Mouse (Mus musculus) liver, embryonic 11.5 days (tissue): ENCODE results near the gene Kcnn3. TPM values are rescaled to one million over a fixed set of nuclear protein-coding genes. Genes with fewer than 3 reads are reported as not detected.
A peak's percentile ranks its signal among the peaks of the same experiment; 100 is the strongest.

Experiments used
- ATAC-seq: fragments of 200-750 bp; cut with Nextera tagmentation; replicated peaks from 2 replicates; pipeline ENCODE4 v1.8.0; 2017; ENCODE audit warnings: moderate number of reproducible peaks, mild to moderate bottlenecking, moderate TSS enrichment, moderate library complexity; ENCODE audit not compliant: low FRiP score
- DNase-seq: peaks from one replicate; pipeline ENCODE4 v3.0.0-alpha.2; 2017; ENCODE audit warnings: low spot score
- H3K27ac ChIP-seq: fragments of 300-500 bp; sonication (generic); 2 replicates; pipeline ENCODE4 v1.5.1; 2014; ENCODE audit warnings: mild to moderate bottlenecking, low read depth, low read length, control low read depth
- H3K27me3 ChIP-seq: fragments of 300-500 bp; sonication (generic); replicated peaks from 2 replicates; pipeline ENCODE4 v1.6.1; 2014; ENCODE audit warnings: low read length, mixed read lengths; ENCODE audit not compliant: control insufficient read depth, insufficient read depth
- H3K36me3 ChIP-seq: fragments of 300-500 bp; sonication (generic); 2 replicates; pipeline ENCODE4 v1.6.1; 2014; ENCODE audit warnings: mild to moderate bottlenecking, low read length, moderate library complexity, mixed read lengths; ENCODE audit not compliant: control insufficient read depth, insufficient read depth
- H3K4me1 ChIP-seq: fragments of 300-500 bp; sonication (generic); replicated peaks from 2 replicates; pipeline ENCODE4 v1.6.1; 2014; ENCODE audit warnings: low read length, mixed read lengths; ENCODE audit not compliant: control insufficient read depth, insufficient read depth
- H3K4me2 ChIP-seq: fragments of 300-500 bp; sonication (generic); 2 replicates; pipeline ENCODE4 v1.6.1; 2014; ENCODE audit warnings: mild to moderate bottlenecking, control low read depth, moderate library complexity
- H3K4me3 ChIP-seq: fragments of 300-500 bp; sonication (generic); 2 replicates; pipeline ENCODE4 v1.5.1; 2014; ENCODE audit warnings: low read depth, low read length, control low read depth
- H3K9ac ChIP-seq: fragments of 300-500 bp; sonication (generic); 2 replicates; pipeline ENCODE4 v1.6.1; 2014; ENCODE audit warnings: low read depth, low read length, control low read depth
- H3K9me3 ChIP-seq: fragments of 300-500 bp; sonication (generic); 2 replicates; pipeline ENCODE4 v1.6.1; 2016; ENCODE audit warnings: low read length, inconsistent platforms, mixed read lengths; ENCODE audit not compliant: control insufficient read depth
- WGBS: fragments of 180-500 bp; shearing (Covaris S2); extraction: QIAGEN DNeasy Blood & Tissue Kit; methylation state at CpG from one replicate; pipeline ENCODE4 v1.1.7; 2014; 5-methylcytosine and 5-hydroxymethylcytosine counted together
- polyA plus RNA-seq: library from polyadenylated mRNA; unstranded; fragments of >200 nt; fragmentation: Nextera tagmentation; extraction: Ambion mirVana; gene quantifications from 2 replicates; pipeline ENCODE4 v1.2.1, GENCODE M21; 2014

Gene Kcnn3
- polyA plus RNA-seq, 1 experiment from 2014 or later = 0.45 TPM

DNA sequence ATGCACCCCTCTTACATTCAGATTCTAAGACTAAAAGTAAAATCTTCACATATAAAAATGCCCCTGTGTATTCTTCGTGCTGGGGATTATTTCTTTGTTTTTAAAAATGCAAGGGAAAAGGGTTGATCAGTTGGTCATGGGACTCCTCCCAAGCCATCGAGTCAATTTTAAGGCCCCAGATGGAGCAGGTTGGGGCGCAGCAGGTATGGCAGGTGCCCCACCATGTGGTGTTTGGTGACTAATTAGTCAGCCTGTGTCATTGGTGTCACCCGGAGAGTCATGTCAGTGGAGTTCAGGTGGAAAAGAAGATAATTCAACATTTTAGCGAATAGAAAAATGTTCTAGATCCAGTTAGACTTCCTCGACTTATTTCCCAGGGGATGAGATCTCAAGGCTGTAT, 41.4 kb downstream of the Kcnn3 start:
- 79% methylated on average over 6 of the region's 6 CpGs for WGBS
- H3K9me3 ChIP-seq = no peaks in the 10 kb centered on the region
- DNase-seq (no peak), ATAC-seq (no peak)
- H3K4me2 ChIP-seq = no peak overlapping the region
- no peak overlapping the region for H3K4me3 ChIP-seq
- H3K27me3 ChIP-seq = no peaks in the 10 kb centered on the region
- no peak overlapping the region for H3K27ac ChIP-seq
- H3K4me1 ChIP-seq = no peaks in the 10 kb centered on the region
- H3K36me3 ChIP-seq = no peaks in the 10 kb centered on the region
- no peak overlapping the region for H3K9ac ChIP-seq

- Histone ChIP-seq H3K36me3 (no peaks in the 10 kb centered on the region), H3K9ac (no peak overlapping the region), H3K4me1 (peaks cover 17% of the 10 kb centered on the region), H3K4me3 (no peak overlapping the region), H3K4me2 (no peak overlapping the region), H3K27ac (no peak overlapping the region), H3K27me3 (no peaks in the 10 kb centered on the region), H3K9me3 (no peaks in the 10 kb centered on the region)
- WGBS = 64% methylated on average over 5 of the region's 5 CpGs
- ATAC-seq = no peak
- no peak for DNase-seq
Observed at GRCm38 (mm10) chr3:89565371-89565770, 45.4 kb downstream of the Kcnn3 start.

GRCm38 (mm10) chr3:89569058-89569457, 49.1 kb downstream of the Kcnn3 start:
- ATAC-seq = no peak
- Histone ChIP-seq H3K27ac (peak overlapping the region; percentile 55; the same call in 1 of the 2 replicates), H3K4me3 (no peak overlapping the region), H3K4me2 (no peak overlapping the region), H3K9me3 (no peaks in the 10 kb centered on the region), H3K9ac (no peak overlapping the region), H3K27me3 (no peaks in the 10 kb centered on the region; the same call in 1 of the 2 replicates), H3K36me3 (no peaks in the 10 kb centered on the region), H3K4me1 (peaks cover 24% of the 10 kb centered on the region)
- no peak for DNase-seq
- 91% methylated on average over 1 of the region's 1 CpGs for WGBS

GRCm38 (mm10) chr3:89569707-89570324, 49.9 kb downstream of the Kcnn3 start:
- 0 out of 2 replicates have a peak overlapping the region, but pooled peaks have one; percentile 46 for H3K9ac ChIP-seq
- 0 out of 2 replicates have a peak overlapping the region, but pooled peaks have one; percentile 12 for H3K4me3 ChIP-seq
- ATAC-seq (peak; percentile 87), DNase-seq (no peak)
- H3K27me3 ChIP-seq = no peaks in the 10 kb centered on the region; the same call in 1 of the 2 replicates
- no peaks in the 10 kb centered on the region for H3K36me3 ChIP-seq
- peak overlapping the region; percentile 68 for H3K4me2 ChIP-seq
- no peaks in the 10 kb centered on the region for H3K9me3 ChIP-seq
- H3K4me1 ChIP-seq = peaks cover 24% of the 10 kb centered on the region
- WGBS = 17% methylated on average over 7 of the region's 7 CpGs
- peak overlapping the region; percentile 89 for H3K27ac ChIP-seq

DNA sequence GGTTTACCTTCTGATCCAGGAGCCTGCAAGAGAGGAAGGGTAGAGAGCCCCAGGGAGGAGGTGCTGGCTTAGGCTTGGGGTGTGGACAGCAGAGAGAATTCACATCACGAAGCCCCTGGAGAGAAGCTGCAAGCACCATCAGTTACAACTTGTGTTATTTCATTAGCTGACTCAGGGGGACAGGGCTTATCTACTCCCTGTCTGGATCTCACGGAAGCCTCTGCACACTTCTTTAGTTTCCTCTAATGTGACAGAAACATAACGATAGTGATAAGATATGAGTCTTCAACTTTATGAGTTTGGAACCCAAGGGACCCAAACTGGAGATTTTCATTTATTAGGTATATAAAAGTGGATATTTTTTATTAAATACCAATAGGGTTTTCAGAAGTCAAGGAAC, 50.4 kb downstream of the Kcnn3 start:
- ATAC-seq (peak; percentile 76), DNase-seq (no peak)
- H3K27me3 ChIP-seq = no peaks in the 10 kb centered on the region; the same call in 1 of the 2 replicates
- H3K4me2 ChIP-seq = peak overlapping the region; percentile 68
- H3K4me1 ChIP-seq = peaks cover 24% of the 10 kb centered on the region
- H3K27ac ChIP-seq = peak overlapping the region; percentile 89
- no peaks in the 10 kb centered on the region for H3K9me3 ChIP-seq
- WGBS = 8% methylated on average over 3 of the region's 3 CpGs
- H3K4me3 ChIP-seq = 0 out of 2 replicates have a peak overlapping the region, but pooled peaks have one; percentile 12
- H3K9ac ChIP-seq = 0 out of 2 replicates have a peak overlapping the region, but pooled peaks have one; percentile 46
- no peaks in the 10 kb centered on the region for H3K36me3 ChIP-seq

GRCm38 (mm10) chr3:89574260-89574659, 54.3 kb downstream of the Kcnn3 start:
- Histone ChIP-seq H3K4me2 (no peak overlapping the region), H3K36me3 (no peaks in the 10 kb centered on the region), H3K27ac (no peak overlapping the region), H3K4me1 (peaks cover 18% of the 10 kb centered on the region), H3K9ac (no peak overlapping the region), H3K27me3 (no peaks in the 10 kb centered on the region; the same call in 1 of the 2 replicates), H3K4me3 (no peak overlapping the region), H3K9me3 (no peaks in the 10 kb centered on the region)
- DNase-seq (no peak), ATAC-seq (0 out of 2 replicates have a peak, but pooled peaks have one; percentile 44)
- WGBS = 59% methylated on average over 2 of the region's 2 CpGs

DNA sequence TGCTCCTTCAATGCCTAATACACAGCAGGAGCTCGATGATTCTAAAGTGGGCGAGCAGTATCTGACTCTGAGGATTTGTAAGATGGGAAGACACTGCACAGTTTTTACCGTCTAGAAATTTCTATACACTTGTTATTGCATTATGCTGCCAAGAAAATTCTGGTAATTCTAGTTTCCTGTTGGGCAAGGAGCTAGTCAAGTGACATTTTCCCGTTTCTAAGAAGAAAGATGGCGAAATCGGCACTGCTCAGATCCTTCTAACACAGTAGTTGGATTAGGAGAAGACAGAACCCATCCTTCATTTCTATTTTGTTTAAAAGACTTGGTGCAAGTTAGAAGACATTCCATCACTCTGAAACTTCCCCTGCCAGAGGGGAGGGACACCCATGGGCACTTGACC, 56.4 kb downstream of the Kcnn3 start:
- 90% methylated on average over 6 of the region's 6 CpGs for WGBS

GRCm38 (mm10) chr3:89577154-89577553, 57.2 kb downstream of the Kcnn3 start:
- WGBS = 46% methylated on average over 5 of the region's 5 CpGs
- Histone ChIP-seq H3K27me3 (no peaks in the 10 kb centered on the region), H3K36me3 (no peaks in the 10 kb centered on the region), H3K4me1 (peaks cover 2% of the 10 kb centered on the region; the same call in 1 of the 2 replicates), H3K4me3 (no peak overlapping the region), H3K27ac (no peak overlapping the region), H3K9ac (no peak overlapping the region), H3K9me3 (no peaks in the 10 kb centered on the region), H3K4me2 (no peak overlapping the region)
- ATAC-seq (peak; percentile 65), DNase-seq (no peak)

More for the DNA sequence above, 56.4 kb downstream of the Kcnn3 start:
- Histone ChIP-seq H3K9me3 (no peaks in the 10 kb centered on the region), H3K4me2 (no peak overlapping the region), H3K4me1 (peaks cover 2% of the 10 kb centered on the region; the same call in 1 of the 2 replicates), H3K36me3 (no peaks in the 10 kb centered on the region), H3K27ac (no peak overlapping the region), H3K4me3 (no peak overlapping the region), H3K9ac (no peak overlapping the region), H3K27me3 (no peaks in the 10 kb centered on the region)
- DNase-seq (no peak), ATAC-seq (no peak)

- ATAC-seq = no peak
- no peaks in the 10 kb centered on the region for H3K9me3 ChIP-seq
- WGBS = 61% methylated on average over 4 of the region's 4 CpGs
- H3K4me3 ChIP-seq = no peak overlapping the region
- no peak overlapping the region for H3K27ac ChIP-seq
- H3K9ac ChIP-seq = no peak overlapping the region
- H3K27me3 ChIP-seq = no peaks in the 10 kb centered on the region
- H3K4me2 ChIP-seq = no peak overlapping the region
- DNase-seq = no peak
- H3K36me3 ChIP-seq = no peaks in the 10 kb centered on the region
- H3K4me1 ChIP-seq = peaks cover under 1% of the 10 kb centered on the region; the same call in 1 of the 2 replicates
Observed at GRCm38 (mm10) chr3:89578083-89578482, 58.1 kb downstream of the Kcnn3 start.
